Mouse (Mus musculus): ENCODE data around the gene Vmn1r212. TPM values are rescaled to one million over a fixed set of nuclear protein-coding genes. Genes with fewer than 3 reads are reported as not detected.
"Not testable (repeated sequence)": the region's sequence is repeated elsewhere in the genome, so short reads cannot be mapped to it uniquely, and the experiment has no call there.

The Vmn1r212 gene
- polyA plus RNA-seq (2016; fragmentation: Nextera tagmentation; extraction: Ambion mirVana): not detected in 2 replicates

GRCm38 (mm10) chr13:22884105-22884504 is at the start of gene Vmn1r212:
TSS of gene Vmn1r212 (minus strand) at chr13:22884205.
- 88% methylated on average over 4 of the region's 4 CpGs for WGBS
- Histone ChIP-seq H3K4me1 (no peaks in the 10 kb centered on the region), H3K9me3 (no peaks in the 10 kb centered on the region), H3K4me2 (no peak within 1 kb of the TSS), H3K36me3 (replicated peaks) (no peaks in the 10 kb centered on the region), H3K27ac (no peak within 1 kb of the TSS), H3K4me3 (replicated peaks) (no peak within 1 kb of the TSS), H3K9ac (no peak within 1 kb of the TSS), H3K27me3 (no peaks in the 10 kb centered on the region)
- no peak for ATAC-seq (ENCODE audit: low FRiP score)

GRCm38 (mm10) chr13:22879257-22879656 is 4.7 kb downstream of the Vmn1r212 start:
- no peak overlapping the region for H3K27ac ChIP-seq
- no peaks in the 10 kb centered on the region for H3K9me3 ChIP-seq
- H3K27me3 ChIP-seq: no peaks in the 10 kb centered on the region
- no peak overlapping the region for H3K4me3 ChIP-seq (replicated peaks)
- no peak overlapping the region for H3K9ac ChIP-seq
- H3K36me3 ChIP-seq (replicated peaks): no peaks in the 10 kb centered on the region
- H3K4me1 ChIP-seq: no peaks in the 10 kb centered on the region
- 95% methylated on average over 1 of the region's 1 CpGs for WGBS
- no peak for ATAC-seq (ENCODE audit: low FRiP score)
- no peak overlapping the region for H3K4me2 ChIP-seq

GRCm38 (mm10) chr13:22857461-22857860 is 26.5 kb downstream of the Vmn1r212 start, which contains the start of gene Vmn1r211:
TSS of gene Vmn1r211 (minus strand) at chr13:22857561.
- WGBS: 91% methylated on average over 1 of the region's 1 CpGs
- Histone ChIP-seq H3K27ac (no peak within 1 kb of the TSS), H3K9ac (no peak within 1 kb of the TSS), H3K4me2 (no peak within 1 kb of the TSS), H3K27me3 (no peaks in the 10 kb centered on the region), H3K4me3 (replicated peaks) (no peak within 1 kb of the TSS), H3K36me3 (replicated peaks) (no peaks in the 10 kb centered on the region), H3K9me3 (no peaks in the 10 kb centered on the region), H3K4me1 (no peaks in the 10 kb centered on the region)
- no peak for ATAC-seq (ENCODE audit: low FRiP score)

- no peak for ATAC-seq (ENCODE audit: low FRiP score)
- no peak overlapping the region for H3K4me3 ChIP-seq (replicated peaks)
- H3K4me1 ChIP-seq: no peaks in the 10 kb centered on the region
- no peak overlapping the region for H3K4me2 ChIP-seq
- no peaks in the 10 kb centered on the region for H3K27me3 ChIP-seq
- no peaks in the 10 kb centered on the region for H3K36me3 ChIP-seq (replicated peaks)
- 75% methylated on average over 4 of the region's 4 CpGs for WGBS
- H3K27ac ChIP-seq: no peak overlapping the region
- no peak overlapping the region for H3K9ac ChIP-seq
- H3K9me3 ChIP-seq: no peaks in the 10 kb centered on the region
Measured at GRCm38 (mm10) chr13:22854760-22855159, 29.2 kb downstream of the Vmn1r212 start.

- Histone ChIP-seq H3K36me3 (replicated peaks) (no peaks in the 10 kb centered on the region), H3K4me2 (no peak overlapping the region), H3K9me3 (no peaks in the 10 kb centered on the region), H3K27me3 (no peaks in the 10 kb centered on the region), H3K4me3 (replicated peaks) (no peak overlapping the region), H3K9ac (no peak overlapping the region), H3K4me1 (no peaks in the 10 kb centered on the region), H3K27ac (no peak overlapping the region)
- ATAC-seq (ENCODE audit: low FRiP score): no peak
- WGBS: 96% methylated on average over 1 of the region's 1 CpGs
Measured at GRCm38 (mm10) chr13:22846798-22847197, 37.2 kb downstream of the Vmn1r212 start.

GRCm38 (mm10) chr13:22844304-22844703 is 39.7 kb downstream of the Vmn1r212 start:
- not testable (repeated sequence) for ATAC-seq (ENCODE audit: low FRiP score); H3K27ac ChIP-seq

More at GRCm38 (mm10) chr13:22844304-22844703, 39.7 kb downstream of the Vmn1r212 start:
- H3K36me3 ChIP-seq (replicated peaks); H3K9ac ChIP-seq; H3K27me3 ChIP-seq; H3K4me3 ChIP-seq (replicated peaks); H3K4me2 ChIP-seq; H3K4me1 ChIP-seq; H3K9me3 ChIP-seq: not testable (repeated sequence)
- WGBS: 38% methylated on average over 3 of the region's 3 CpGs

Other genes with a start within 250 kb of the Vmn1r212 start
- gene Vmn1r207-ps, start 154.6 kb downstream of the Vmn1r212 start, polyA plus RNA-seq (2016; fragmentation: Nextera tagmentation; extraction: Ambion mirVana): not detected in 2 replicates
- not detected in 2 replicates for gene Vmn1r208, start 106.8 kb downstream of the Vmn1r212 start, polyA plus RNA-seq (2016; fragmentation: Nextera tagmentation; extraction: Ambion mirVana)
- gene Vmn1r209, start 74.5 kb downstream of the Vmn1r212 start, polyA plus RNA-seq (2016; fragmentation: Nextera tagmentation; extraction: Ambion mirVana): not detected in 2 replicates
- not detected in 2 replicates for gene Vmn1r210, start 52.9 kb downstream of the Vmn1r212 start, polyA plus RNA-seq (2016; fragmentation: Nextera tagmentation; extraction: Ambion mirVana)
- gene Vmn1r211, start 26.6 kb downstream of the Vmn1r212 start, polyA plus RNA-seq (2016; fragmentation: Nextera tagmentation; extraction: Ambion mirVana): not detected in 2 replicates
- not detected in 2 replicates for gene Vmn1r213, start 123.5 kb upstream of the Vmn1r212 start, polyA plus RNA-seq (2016; fragmentation: Nextera tagmentation; extraction: Ambion mirVana)
- gene Vmn1r214, start 146.2 kb upstream of the Vmn1r212 start, polyA plus RNA-seq (2016; fragmentation: Nextera tagmentation; extraction: Ambion mirVana): not detected in 2 replicates
- gene Vmn1r215, start 183.8 kb upstream of the Vmn1r212 start, polyA plus RNA-seq (2016; fragmentation: Nextera tagmentation; extraction: Ambion mirVana): not detected in 2 replicates
- not detected in 2 replicates for gene Vmn1r217, start 234.0 kb upstream of the Vmn1r212 start, polyA plus RNA-seq (2016; fragmentation: Nextera tagmentation; extraction: Ambion mirVana)
- gene Vmn1r218, start 248.9 kb upstream of the Vmn1r212 start, polyA plus RNA-seq (2016; fragmentation: Nextera tagmentation; extraction: Ambion mirVana): not detected in 2 replicates